Mouse (Mus musculus): ENCODE measurements around the gene Atp5d. TPM values are rescaled to one million over a fixed set of nuclear protein-coding genes. Genes with fewer than 3 reads are reported as not detected.

The Atp5d gene
- 1,146 and 1,395 TPM in 2 replicates for polyA plus RNA-seq (2012; ENCODE audit: insufficient read depth, insufficient read length, missing spikeins)

DNA sequence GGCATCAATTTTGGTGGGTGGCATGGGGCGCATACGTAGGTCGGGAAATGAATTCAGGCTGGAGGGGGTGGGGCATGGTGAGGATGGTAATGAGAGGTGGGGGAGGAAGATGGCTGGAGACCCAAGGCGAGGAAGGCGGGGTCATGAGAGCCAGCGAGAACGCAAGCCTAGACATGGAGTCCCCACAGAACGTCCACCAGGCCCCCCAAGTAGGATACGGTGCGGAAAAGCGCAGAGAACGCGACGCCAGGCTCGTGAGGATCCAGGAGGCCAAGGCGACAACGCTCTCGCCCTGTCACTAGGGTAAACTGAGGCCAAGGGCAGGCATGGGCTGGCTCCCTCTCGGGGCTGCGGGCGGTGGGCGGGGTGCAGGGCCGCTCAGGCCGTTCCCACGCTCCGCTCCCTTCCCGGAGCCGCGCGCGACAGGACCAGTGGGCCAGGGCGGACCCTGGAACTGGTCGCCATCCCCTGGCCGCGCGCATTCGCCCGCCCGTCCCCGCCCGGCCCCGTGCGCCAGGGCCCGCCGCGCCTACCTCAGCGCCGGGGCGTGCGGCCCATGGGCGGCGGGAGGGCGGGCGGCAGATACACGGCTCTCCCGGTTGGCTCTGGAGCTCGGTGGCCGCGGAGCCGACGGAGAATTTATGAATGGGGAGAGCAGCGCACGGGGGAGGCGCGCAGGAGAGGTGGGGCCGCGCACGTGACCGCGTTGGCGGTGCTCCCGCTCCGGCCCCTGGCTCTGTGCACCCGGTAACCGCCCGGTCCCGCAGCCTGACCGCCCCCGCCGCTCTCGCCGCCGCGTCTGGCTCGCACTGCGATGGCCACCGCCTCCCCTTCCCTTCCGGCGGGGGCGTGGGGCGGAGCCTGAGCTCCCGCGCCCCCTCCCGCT, at the start of gene Atp5d:
TSS of gene Atp5d (plus strand) at position 80 of the 886 bp plus-strand sequence.
- Histone ChIP-seq H3K27ac (replicated peaks; ENCODE audit: low read depth, low read length) (no peak within 1 kb of the TSS), H3K4me1 (ENCODE audit: control insufficient read depth, insufficient read depth, insufficient read length, low read length) (peaks cover 2% of the 10 kb centered on the region; the same call in 1 of the 2 replicates), H3K4me3 (ENCODE audit: insufficient read depth, low read depth, low read length) (peak within 1 kb of the TSS; percentile 56)

- H3K4me3 ChIP-seq (ENCODE audit: insufficient read depth, low read depth, low read length): no peak overlapping the region
- H3K4me1 ChIP-seq (ENCODE audit: control insufficient read depth, insufficient read depth, insufficient read length, low read length): peaks cover 50% of the 10 kb centered on the region
- no peak overlapping the region for H3K27ac ChIP-seq (replicated peaks; ENCODE audit: low read depth, low read length)
Observed at GRCm38 (mm10) chr10:80089146-80089545, 49.3 kb upstream of the Atp5d start.

- H3K4me1 ChIP-seq (ENCODE audit: control insufficient read depth, insufficient read depth, insufficient read length, low read length): peaks cover 52% of the 10 kb centered on the region
- H3K27ac ChIP-seq (replicated peaks; ENCODE audit: low read depth, low read length): peak overlapping the region; percentile 25; the same call in 1 of the 2 replicates
- H3K4me3 ChIP-seq (ENCODE audit: insufficient read depth, low read depth, low read length): no peak overlapping the region
Observed at GRCm38 (mm10) chr10:80091527-80091926, 46.9 kb upstream of the Atp5d start.

GRCm38 (mm10) chr10:80092690-80093089, 45.7 kb upstream of the Atp5d start:
- peak overlapping the region; percentile 76 for H3K27ac ChIP-seq (replicated peaks; ENCODE audit: low read depth, low read length)
- no peak overlapping the region for H3K4me3 ChIP-seq (ENCODE audit: insufficient read depth, low read depth, low read length)
- H3K4me1 ChIP-seq (ENCODE audit: control insufficient read depth, insufficient read depth, insufficient read length, low read length): peaks cover 51% of the 10 kb centered on the region

GRCm38 (mm10) chr10:80094085-80094484, 44.3 kb upstream of the Atp5d start:
- peak overlapping the region; percentile 76 for H3K27ac ChIP-seq (replicated peaks; ENCODE audit: low read depth, low read length)
- H3K4me1 ChIP-seq (ENCODE audit: control insufficient read depth, insufficient read depth, insufficient read length, low read length): peaks cover 57% of the 10 kb centered on the region
- 0 out of 2 replicates have a peak overlapping the region, but pooled peaks have one; percentile 4 for H3K4me3 ChIP-seq (ENCODE audit: insufficient read depth, low read depth, low read length)

GRCm38 (mm10) chr10:80094684-80095083, 43.7 kb upstream of the Atp5d start:
- Histone ChIP-seq H3K4me3 (ENCODE audit: insufficient read depth, low read depth, low read length) (no peak overlapping the region), H3K4me1 (ENCODE audit: control insufficient read depth, insufficient read depth, insufficient read length, low read length) (peaks cover 61% of the 10 kb centered on the region), H3K27ac (replicated peaks; ENCODE audit: low read depth, low read length) (peak overlapping the region; percentile 72)

DNA sequence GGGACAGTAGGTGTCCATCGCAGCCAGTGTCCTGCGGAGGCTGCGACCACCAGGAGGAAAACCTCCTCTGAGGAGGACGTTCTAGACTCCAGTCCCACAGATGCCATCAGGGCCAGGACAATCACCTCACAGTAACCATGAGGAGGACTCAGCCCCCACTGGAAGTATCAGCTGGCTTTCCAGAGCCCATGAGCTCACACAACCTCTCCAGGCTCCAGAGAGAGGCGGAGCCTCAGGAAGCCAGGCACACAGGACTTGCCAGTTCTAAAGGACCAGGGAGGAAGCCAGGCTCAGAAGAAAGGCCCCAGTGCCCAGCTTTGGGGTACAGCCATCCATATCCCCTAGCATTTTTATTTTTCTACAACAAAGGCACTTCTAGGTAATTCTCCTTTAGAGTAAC, 42.9 kb upstream of the Atp5d start:
- H3K4me3 ChIP-seq (ENCODE audit: insufficient read depth, low read depth, low read length): no peak overlapping the region
- peaks cover 70% of the 10 kb centered on the region for H3K4me1 ChIP-seq (ENCODE audit: control insufficient read depth, insufficient read depth, insufficient read length, low read length)
- peak overlapping the region; percentile 72 for H3K27ac ChIP-seq (replicated peaks; ENCODE audit: low read depth, low read length)

DNA sequence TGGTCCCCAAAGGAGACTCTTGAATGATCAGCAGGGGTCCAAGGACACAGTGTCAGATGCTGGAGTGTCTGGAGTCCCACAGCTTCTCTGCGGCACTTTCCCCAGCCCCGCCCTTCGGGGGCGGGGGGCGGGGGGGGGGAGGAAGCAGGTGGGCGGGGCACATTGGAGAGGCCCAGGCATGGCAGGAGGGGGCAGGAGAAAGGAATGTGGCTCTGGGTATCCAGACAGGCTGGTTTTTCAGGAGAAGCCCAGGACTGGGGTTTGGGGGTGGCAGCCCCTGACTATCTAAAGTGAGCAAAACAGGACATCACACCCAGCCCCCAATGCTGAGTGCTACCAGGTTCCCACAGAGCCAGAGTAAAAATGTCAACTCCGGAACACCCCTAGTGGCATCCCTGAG, 41.2 kb upstream of the Atp5d start:
- Histone ChIP-seq H3K4me3 (ENCODE audit: insufficient read depth, low read depth, low read length) (no peak overlapping the region), H3K4me1 (ENCODE audit: control insufficient read depth, insufficient read depth, insufficient read length, low read length) (peaks cover 76% of the 10 kb centered on the region), H3K27ac (replicated peaks; ENCODE audit: low read depth, low read length) (peak overlapping the region; percentile 3; the same call in 1 of the 2 replicates)

GRCm38 (mm10) chr10:80098630-80099029, 39.8 kb upstream of the Atp5d start:
- H3K4me1 ChIP-seq (ENCODE audit: control insufficient read depth, insufficient read depth, insufficient read length, low read length): peaks cover 69% of the 10 kb centered on the region
- H3K4me3 ChIP-seq (ENCODE audit: insufficient read depth, low read depth, low read length): peak overlapping the region; percentile 9; the same call in 1 of the 2 replicates
- H3K27ac ChIP-seq (replicated peaks; ENCODE audit: low read depth, low read length): peak overlapping the region; percentile 98

DNA sequence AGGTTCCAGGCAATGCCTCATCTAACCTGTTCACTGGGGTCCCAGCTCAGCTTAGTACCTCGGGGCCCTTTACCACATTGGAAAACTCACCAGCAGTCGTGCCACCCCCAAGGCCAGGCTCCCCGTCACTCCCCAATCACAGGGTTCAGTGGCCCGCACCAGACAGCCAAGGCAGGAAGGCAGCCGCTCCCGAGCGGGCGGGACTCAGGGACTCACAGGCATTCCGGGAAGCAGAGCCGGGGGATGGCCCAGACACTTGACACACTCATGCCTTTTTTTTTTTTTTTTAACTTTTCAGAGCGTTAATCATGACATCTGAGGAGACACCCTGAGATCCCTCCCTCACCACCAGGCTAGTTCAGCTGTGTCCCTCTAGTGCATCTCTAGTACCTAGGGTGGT, 37.5 kb upstream of the Atp5d start:
- Histone ChIP-seq H3K4me1 (ENCODE audit: control insufficient read depth, insufficient read depth, insufficient read length, low read length) (peaks cover 61% of the 10 kb centered on the region), H3K27ac (replicated peaks; ENCODE audit: low read depth, low read length) (peak overlapping the region; percentile 98), H3K4me3 (ENCODE audit: insufficient read depth, low read depth, low read length) (peak overlapping the region; percentile 100)

- Histone ChIP-seq H3K4me1 (ENCODE audit: control insufficient read depth, insufficient read depth, insufficient read length, low read length) (peaks cover 49% of the 10 kb centered on the region), H3K27ac (replicated peaks; ENCODE audit: low read depth, low read length) (peak overlapping the region; percentile 98), H3K4me3 (ENCODE audit: insufficient read depth, low read depth, low read length) (peak overlapping the region; percentile 100)
Observed at GRCm38 (mm10) chr10:80102216-80102915, 36.1 kb upstream of the Atp5d start.

GRCm38 (mm10) chr10:80103032-80103431, 35.4 kb upstream of the Atp5d start:
- H3K4me3 ChIP-seq (ENCODE audit: insufficient read depth, low read depth, low read length): no peak overlapping the region
- peaks cover 44% of the 10 kb centered on the region for H3K4me1 ChIP-seq (ENCODE audit: control insufficient read depth, insufficient read depth, insufficient read length, low read length)
- peak overlapping the region; percentile 91 for H3K27ac ChIP-seq (replicated peaks; ENCODE audit: low read depth, low read length)

GRCm38 (mm10) chr10:80104181-80104580, 34.3 kb upstream of the Atp5d start:
- peak overlapping the region; percentile 78 for H3K27ac ChIP-seq (replicated peaks; ENCODE audit: low read depth, low read length)
- peaks cover 35% of the 10 kb centered on the region for H3K4me1 ChIP-seq (ENCODE audit: control insufficient read depth, insufficient read depth, insufficient read length, low read length)
- H3K4me3 ChIP-seq (ENCODE audit: insufficient read depth, low read depth, low read length): no peak overlapping the region

DNA sequence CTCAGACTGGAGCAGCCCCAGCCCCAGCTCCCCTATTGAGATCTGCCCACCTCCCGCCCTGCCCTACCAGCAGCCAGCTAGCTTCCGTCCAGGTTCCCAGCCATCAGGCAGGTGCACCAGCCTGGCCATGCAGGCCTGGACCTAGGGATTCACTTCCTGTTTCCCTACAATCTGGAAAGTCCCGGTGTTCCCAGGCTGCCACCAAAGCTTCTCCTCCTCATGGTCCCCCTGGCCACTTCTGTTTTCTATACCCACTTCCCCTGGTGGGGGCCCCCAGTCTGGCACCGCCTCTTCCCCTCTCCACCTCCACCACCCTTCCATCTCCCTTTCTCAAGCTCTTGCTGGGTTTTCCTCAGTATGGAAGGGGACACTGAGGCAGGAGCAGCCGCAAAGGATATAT, 33.0 kb upstream of the Atp5d start, which contains the start of gene Sbno2:
TSS of gene Sbno2 (minus strand) at position 112 of the 400 bp plus-strand sequence.
- peaks cover 22% of the 10 kb centered on the region for H3K4me1 ChIP-seq (ENCODE audit: control insufficient read depth, insufficient read depth, insufficient read length, low read length)
- peak within 1 kb of the TSS; percentile 30 for H3K27ac ChIP-seq (replicated peaks; ENCODE audit: low read depth, low read length)
- no peak within 1 kb of the TSS for H3K4me3 ChIP-seq (ENCODE audit: insufficient read depth, low read depth, low read length)

DNA sequence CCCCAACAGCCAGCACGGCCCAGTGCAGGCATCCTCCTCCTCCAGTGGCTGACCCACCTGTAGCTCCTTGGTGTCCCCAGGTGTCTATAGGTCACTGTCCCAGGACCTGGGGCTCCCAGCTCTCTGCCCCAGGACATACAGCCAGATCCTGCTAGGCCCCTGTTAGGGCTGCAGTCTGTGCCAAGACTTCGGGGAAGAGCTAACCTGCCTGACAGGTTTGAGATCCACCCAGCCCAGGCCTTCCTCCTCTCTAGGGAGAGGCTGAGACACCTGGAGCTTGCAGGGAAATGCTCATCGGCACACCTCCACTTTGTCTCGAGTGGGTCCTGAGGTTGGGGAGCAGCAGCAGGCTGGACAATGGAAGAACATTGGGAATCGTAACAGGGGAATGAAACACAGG, 32.5 kb upstream of the Atp5d start:
- Histone ChIP-seq H3K27ac (replicated peaks; ENCODE audit: low read depth, low read length) (no peak overlapping the region), H3K4me1 (ENCODE audit: control insufficient read depth, insufficient read depth, insufficient read length, low read length) (peaks cover 18% of the 10 kb centered on the region), H3K4me3 (ENCODE audit: insufficient read depth, low read depth, low read length) (no peak overlapping the region)
